Mouse (Mus musculus) brain, embryonic 18.5 days (tissue): ENCODE data around the gene Gm14862.
"Not testable (repeated sequence)": the region's sequence is repeated elsewhere in the genome, so short reads cannot be mapped to it uniquely, and the experiment has no call there.

Experiments
- DNase-seq: peaks from one replicate; pipeline ENCODE4 v3.0.0-alpha.2; 2012; ENCODE audit warnings: low read depth, low spot score

Gene Gm14862

GRCm38 (mm10) chrX:9256766-9257165, at the start of gene Gm14862:
TSS of gene Gm14862 (minus strand) at chrX:9256899.
- no peak for DNase-seq

GRCm38 (mm10) chrX:9303455-9303854, 46.8 kb upstream of the Gm14862 start:
- no peak for DNase-seq

- no peak for DNase-seq
Observed at GRCm38 (mm10) chrX:9302791-9303190, 46.1 kb upstream of the Gm14862 start.

GRCm38 (mm10) chrX:9298413-9298864, 41.7 kb upstream of the Gm14862 start:
- no peak for DNase-seq

- DNase-seq: not testable (repeated sequence)
Observed at GRCm38 (mm10) chrX:9293140-9293829, 36.6 kb upstream of the Gm14862 start.

GRCm38 (mm10) chrX:9283464-9283863, 26.8 kb upstream of the Gm14862 start, which contains the start of gene H2al1m:
TSS of gene H2al1m (plus strand) at chrX:9283764.
- DNase-seq: not testable (repeated sequence)

GRCm38 (mm10) chrX:9274321-9274720, 17.6 kb upstream of the Gm14862 start:
- no peak for DNase-seq

- no peak for DNase-seq
Observed at GRCm38 (mm10) chrX:9273377-9274002, 16.8 kb upstream of the Gm14862 start.

GRCm38 (mm10) chrX:9272460-9273361, 16.0 kb upstream of the Gm14862 start, which contains the start of gene Xk:
TSS of gene Xk (plus strand) at chrX:9272756.
- DNase-seq: no peak

GRCm38 (mm10) chrX:9271947-9272459, 15.3 kb upstream of the Gm14862 start:
- no peak for DNase-seq

- DNase-seq: no peak
Observed at GRCm38 (mm10) chrX:9271112-9271511, 14.4 kb upstream of the Gm14862 start.

GRCm38 (mm10) chrX:9259267-9259666, 2.6 kb upstream of the Gm14862 start:
- DNase-seq: no peak

GRCm38 (mm10) chrX:9257831-9258230, 1.1 kb upstream of the Gm14862 start:
- no peak for DNase-seq

GRCm38 (mm10) chrX:9254901-9255300, 1.8 kb downstream of the Gm14862 start:
- no peak for DNase-seq

- DNase-seq: no peak
Observed at GRCm38 (mm10) chrX:9253990-9254389, 2.7 kb downstream of the Gm14862 start.

- no peak for DNase-seq
Observed at GRCm38 (mm10) chrX:9248911-9249310, 7.8 kb downstream of the Gm14862 start.

GRCm38 (mm10) chrX:9244603-9245336, 11.9 kb downstream of the Gm14862 start:
- DNase-seq: no peak

GRCm38 (mm10) chrX:9243381-9243864, 13.3 kb downstream of the Gm14862 start:
- no peak for DNase-seq

GRCm38 (mm10) chrX:9240737-9241591, 15.7 kb downstream of the Gm14862 start:
- no peak for DNase-seq

GRCm38 (mm10) chrX:9227105-9227504, 29.6 kb downstream of the Gm14862 start:
- no peak for DNase-seq
